Mouse (Mus musculus): Measurements from ENCODE around the gene Taf1c. TPM values are rescaled to one million over a fixed set of nuclear protein-coding genes. Genes with fewer than 3 reads are reported as not detected.
A peak's percentile ranks its signal among the peaks of the same experiment; 100 is the strongest.

The Taf1c gene
- polyA plus RNA-seq (2015; fragmentation: Nextera tagmentation; extraction: Ambion mirVana): 5.6 and 5.7 TPM in 2 replicates

DNA sequence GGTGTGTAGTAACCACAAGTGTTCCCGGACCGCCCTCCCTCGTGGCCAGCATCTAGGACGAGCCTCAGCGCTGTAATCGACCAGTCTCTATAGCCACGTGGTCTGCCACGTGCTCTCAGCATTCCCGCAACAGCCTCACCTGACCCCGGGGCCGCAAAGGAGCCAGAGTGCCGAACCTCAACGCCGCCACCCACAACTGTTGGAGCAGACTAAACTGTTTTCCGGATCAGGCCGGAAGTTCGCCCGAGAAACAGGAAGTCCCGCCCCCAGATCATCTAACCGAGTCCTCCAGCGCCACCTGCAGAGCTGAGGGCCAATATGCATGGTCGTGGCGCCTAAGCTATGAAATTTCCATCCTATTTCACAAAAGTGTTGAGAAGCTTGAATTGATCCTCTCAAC lies at the start of gene Taf1c:
TSS of gene Taf1c (minus strand) at position 227 of the 400 bp plus-strand sequence.
- Histone ChIP-seq H3K27ac (ENCODE audit: low read length) (peak within 1 kb of the TSS; percentile 73; the same call in 1 of the 2 replicates), H3K27me3 (replicated peaks; ENCODE audit: insufficient read depth, low read length) (no peaks in the 10 kb centered on the region), H3K9me3 (ENCODE audit: low read length) (no peaks in the 10 kb centered on the region), H3K9ac (replicated peaks; ENCODE audit: low read depth) (peak within 1 kb of the TSS; percentile 70), H3K4me3 (ENCODE audit: low read depth, low read length) (peak within 1 kb of the TSS; percentile 73), H3K4me2 (replicated peaks; ENCODE audit: low read depth, low read length) (peak within 1 kb of the TSS; percentile 76), H3K36me3 (ENCODE audit: insufficient read depth, low read length) (peaks cover 16% of the 10 kb centered on the region), H3K4me1 (ENCODE audit: insufficient read depth, low read depth, low read length) (peaks cover 6% of the 10 kb centered on the region; the same call in 1 of the 2 replicates)
- ATAC-seq (peak; percentile 92), DNase-seq (ENCODE audit: low spot score) (peak; percentile 94)
- WGBS: under 1% methylated on average over 23 of the region's 23 CpGs
- TF ChIP-seq CTCF (IDR thresholded peaks at IDR 0.05) (peak; percentile 91), EP300 (IDR thresholded peaks at IDR 0.05) (no peak)

DNA sequence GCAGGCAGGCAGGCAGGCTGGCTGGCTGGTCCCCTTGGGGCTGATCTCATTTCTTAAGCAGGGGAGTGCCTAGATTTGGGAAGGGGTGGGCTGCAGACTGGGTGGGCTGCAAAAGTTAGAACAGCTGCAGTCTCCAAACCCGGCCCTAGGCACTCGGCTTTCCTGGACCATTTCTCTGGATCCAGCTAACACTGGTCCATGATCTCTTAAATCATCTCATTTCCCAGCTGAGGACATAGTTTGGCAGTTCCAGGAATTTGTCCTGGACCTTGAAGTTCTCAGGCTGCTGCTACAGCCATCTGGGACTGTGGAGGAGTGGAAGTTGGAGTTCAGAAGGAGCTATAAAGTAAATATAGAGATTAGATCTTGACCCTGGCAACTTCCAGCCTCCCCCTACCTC lies 46.3 kb upstream of the Taf1c start:
- Histone ChIP-seq H3K36me3 (ENCODE audit: insufficient read depth, low read length) (no peaks in the 10 kb centered on the region), H3K27me3 (replicated peaks; ENCODE audit: insufficient read depth, low read length) (no peaks in the 10 kb centered on the region), H3K4me3 (ENCODE audit: low read depth, low read length) (no peak overlapping the region), H3K4me1 (ENCODE audit: insufficient read depth, low read depth, low read length) (no peaks in the 10 kb centered on the region), H3K27ac (ENCODE audit: low read length) (no peak overlapping the region), H3K9ac (replicated peaks; ENCODE audit: low read depth) (no peak overlapping the region), H3K9me3 (ENCODE audit: low read length) (no peaks in the 10 kb centered on the region), H3K4me2 (replicated peaks; ENCODE audit: low read depth, low read length) (no peak overlapping the region)
- DNase-seq (ENCODE audit: low spot score): no peak
- 15% methylated on average over 2 of the region's 2 CpGs for WGBS
- no peak for ATAC-seq
- TF ChIP-seq EP300 (IDR thresholded peaks at IDR 0.05) (no peak), CTCF (IDR thresholded peaks at IDR 0.05) (no peak)

DNA sequence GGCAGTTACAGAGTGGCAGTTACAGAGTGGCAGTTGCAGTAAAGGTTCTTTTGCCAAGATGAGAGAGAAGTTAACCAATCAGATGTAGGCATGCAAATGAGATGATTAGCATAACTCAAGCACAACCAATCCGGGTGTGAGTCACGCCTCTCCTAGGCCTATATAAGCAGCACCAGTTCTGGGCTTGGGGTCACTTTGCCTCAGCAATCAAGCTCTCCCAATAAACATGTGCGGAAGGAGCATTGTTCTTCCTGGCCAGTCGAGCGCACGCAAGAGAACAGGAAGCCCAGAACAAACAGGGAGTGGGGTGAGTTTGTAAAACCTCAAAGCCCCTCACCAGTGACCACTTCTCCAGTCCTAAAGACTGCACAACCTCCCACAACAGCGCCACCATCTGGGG lies 41.8 kb upstream of the Taf1c start:
- no peak for DNase-seq (ENCODE audit: low spot score)
- no peak overlapping the region for H3K9ac ChIP-seq (replicated peaks; ENCODE audit: low read depth)
- no peak for ATAC-seq
- no peaks in the 10 kb centered on the region for H3K9me3 ChIP-seq (ENCODE audit: low read length)
- no peaks in the 10 kb centered on the region for H3K36me3 ChIP-seq (ENCODE audit: insufficient read depth, low read length)
- H3K27ac ChIP-seq (ENCODE audit: low read length): no peak overlapping the region
- no peak overlapping the region for H3K4me2 ChIP-seq (replicated peaks; ENCODE audit: low read depth, low read length)
- no peaks in the 10 kb centered on the region for H3K27me3 ChIP-seq (replicated peaks; ENCODE audit: insufficient read depth, low read length)
- WGBS: 74% methylated on average over 7 of the region's 7 CpGs
- no peak overlapping the region for H3K4me3 ChIP-seq (ENCODE audit: low read depth, low read length)
- TF ChIP-seq EP300 (IDR thresholded peaks at IDR 0.05): no peak
- no peak for TF ChIP-seq CTCF (IDR thresholded peaks at IDR 0.05)
- no peaks in the 10 kb centered on the region for H3K4me1 ChIP-seq (ENCODE audit: insufficient read depth, low read depth, low read length)

DNA sequence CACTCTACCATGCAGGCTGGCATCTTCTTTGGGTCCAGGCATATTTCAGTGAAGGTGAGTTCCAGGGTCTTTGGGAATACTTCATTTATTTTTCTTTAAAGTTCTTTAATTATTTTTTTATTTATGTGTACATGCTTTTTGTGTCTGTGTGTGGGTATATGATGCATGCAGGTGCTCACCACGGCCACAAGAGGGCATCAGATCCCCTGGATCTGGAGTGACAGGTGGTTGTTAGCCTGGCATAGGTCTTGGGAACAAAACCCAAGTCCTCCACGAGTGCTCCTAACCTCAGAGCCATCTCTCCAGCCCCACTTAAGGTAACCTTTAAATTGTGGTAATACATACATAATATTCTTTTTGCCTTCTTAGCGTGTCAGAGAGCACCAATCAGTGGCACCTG lies 41.2 kb upstream of the Taf1c start:
- no peak for DNase-seq (ENCODE audit: low spot score)
- Histone ChIP-seq H3K36me3 (ENCODE audit: insufficient read depth, low read length) (no peaks in the 10 kb centered on the region), H3K27ac (ENCODE audit: low read length) (no peak overlapping the region), H3K27me3 (replicated peaks; ENCODE audit: insufficient read depth, low read length) (no peaks in the 10 kb centered on the region), H3K4me2 (replicated peaks; ENCODE audit: low read depth, low read length) (no peak overlapping the region), H3K4me1 (ENCODE audit: insufficient read depth, low read depth, low read length) (no peaks in the 10 kb centered on the region), H3K9me3 (ENCODE audit: low read length) (no peaks in the 10 kb centered on the region), H3K9ac (replicated peaks; ENCODE audit: low read depth) (no peak overlapping the region), H3K4me3 (ENCODE audit: low read depth, low read length) (no peak overlapping the region)
- no peak for ATAC-seq
- WGBS: 52% methylated on average over 3 of the region's 3 CpGs
- peak; percentile 41 for TF ChIP-seq CTCF (IDR thresholded peaks at IDR 0.05)
- TF ChIP-seq EP300 (IDR thresholded peaks at IDR 0.05): no peak

DNA sequence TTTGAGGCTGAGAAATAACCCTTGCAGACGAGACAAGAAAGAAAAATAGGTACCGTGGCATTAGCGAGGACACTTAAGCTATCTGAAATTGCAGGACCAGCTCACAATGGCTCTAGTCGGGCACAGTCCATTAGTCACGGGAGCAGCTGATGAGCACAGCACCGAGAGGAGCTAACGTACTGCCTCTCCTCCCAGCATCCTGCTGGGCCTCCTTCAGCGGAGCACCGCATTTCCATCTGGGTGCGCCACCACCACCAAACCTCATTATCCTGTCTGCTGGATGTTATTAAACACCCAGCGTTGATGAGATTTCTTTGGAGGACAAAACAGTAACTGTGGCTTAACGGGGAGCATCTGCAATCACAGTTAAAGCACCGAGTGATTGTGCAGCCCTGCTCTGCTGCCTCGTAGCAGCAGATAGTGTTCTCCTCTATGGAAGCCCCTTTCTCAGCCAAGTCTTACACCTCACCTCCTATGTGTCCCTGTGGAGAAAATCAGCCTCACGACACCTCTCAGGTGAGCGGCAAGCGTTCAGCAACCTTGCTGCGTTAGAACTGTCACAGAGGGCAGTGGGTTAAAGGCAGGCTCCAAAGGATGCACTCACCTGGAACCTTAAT lies 40.1 kb upstream of the Taf1c start:
- no peak for DNase-seq (ENCODE audit: low spot score)
- no peak overlapping the region for H3K9ac ChIP-seq (replicated peaks; ENCODE audit: low read depth)
- no peak overlapping the region for H3K27ac ChIP-seq (ENCODE audit: low read length)
- H3K9me3 ChIP-seq (ENCODE audit: low read length): no peaks in the 10 kb centered on the region
- no peaks in the 10 kb centered on the region for H3K36me3 ChIP-seq (ENCODE audit: insufficient read depth, low read length)
- no peaks in the 10 kb centered on the region for H3K27me3 ChIP-seq (replicated peaks; ENCODE audit: insufficient read depth, low read length)
- no peaks in the 10 kb centered on the region for H3K4me1 ChIP-seq (ENCODE audit: insufficient read depth, low read depth, low read length)
- no peak overlapping the region for H3K4me2 ChIP-seq (replicated peaks; ENCODE audit: low read depth, low read length)
- H3K4me3 ChIP-seq (ENCODE audit: low read depth, low read length): no peak overlapping the region
- 68% methylated on average over 18 of the region's 18 CpGs for WGBS
- no peak for ATAC-seq
- TF ChIP-seq CTCF (IDR thresholded peaks at IDR 0.05) (no peak), EP300 (IDR thresholded peaks at IDR 0.05) (no peak)

DNA sequence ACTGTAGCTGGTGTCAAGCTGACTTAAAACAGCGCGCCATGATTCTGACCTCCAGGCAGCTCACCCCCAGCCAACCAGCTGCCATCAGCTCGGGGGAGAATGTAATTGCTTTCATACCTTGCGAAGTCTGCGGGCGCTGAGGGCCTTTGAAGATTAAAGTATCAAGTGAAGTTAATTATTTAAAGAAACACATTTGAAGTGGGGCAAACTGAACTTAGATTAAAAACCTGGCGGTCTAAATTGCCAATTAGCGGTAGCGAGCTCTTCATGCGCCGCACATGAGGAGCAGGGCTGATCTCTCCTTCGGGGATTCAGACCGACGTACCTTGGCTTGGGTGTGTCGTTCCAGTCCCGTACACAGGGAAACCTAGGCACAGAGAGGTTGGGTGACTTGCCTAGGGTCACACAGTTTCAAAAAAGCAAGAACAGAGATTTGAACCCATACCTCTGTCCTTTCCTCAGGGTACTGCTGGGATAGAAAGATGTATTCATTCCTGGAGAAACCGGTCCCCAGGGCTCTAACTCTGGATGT lies 39.5 kb upstream of the Taf1c start:
- WGBS: 72% methylated on average over 17 of the region's 17 CpGs
- Histone ChIP-seq H3K27ac (ENCODE audit: low read length) (no peak overlapping the region), H3K9me3 (ENCODE audit: low read length) (no peaks in the 10 kb centered on the region), H3K4me3 (ENCODE audit: low read depth, low read length) (no peak overlapping the region), H3K36me3 (ENCODE audit: insufficient read depth, low read length) (no peaks in the 10 kb centered on the region), H3K4me2 (replicated peaks; ENCODE audit: low read depth, low read length) (no peak overlapping the region), H3K27me3 (replicated peaks; ENCODE audit: insufficient read depth, low read length) (no peaks in the 10 kb centered on the region), H3K4me1 (ENCODE audit: insufficient read depth, low read depth, low read length) (no peaks in the 10 kb centered on the region), H3K9ac (replicated peaks; ENCODE audit: low read depth) (no peak overlapping the region)
- no peak for DNase-seq (ENCODE audit: low spot score)
- ATAC-seq: no peak
- no peak for TF ChIP-seq CTCF (IDR thresholded peaks at IDR 0.05)
- no peak for TF ChIP-seq EP300 (IDR thresholded peaks at IDR 0.05)
